Mouse (Mus musculus) megakaryocyte, embryonic 14.5 days (primary cell): Measurements from ENCODE around the gene Thbs1.

Experiments
- FLI1 ChIP-seq: IDR thresholded peaks from 2 replicates; pipeline ENCODE4 v1.6.1; 2012; ENCODE audit warnings: low read length, inconsistent platforms, mixed read lengths
- GATA1 ChIP-seq: IDR thresholded peaks from 3 replicates; pipeline ENCODE4 v1.6.1; 2012; ENCODE audit warnings: mixed read lengths, low read length, inconsistent platforms, borderline replicate concordance

GRCm38 (mm10) chr2:118110225-118110915 is 1.3 kb upstream of the Thbs1 start:
- no peak for TF ChIP-seq FLI1
- TF ChIP-seq GATA1 = no peak
